In the genomic region with DNA sequence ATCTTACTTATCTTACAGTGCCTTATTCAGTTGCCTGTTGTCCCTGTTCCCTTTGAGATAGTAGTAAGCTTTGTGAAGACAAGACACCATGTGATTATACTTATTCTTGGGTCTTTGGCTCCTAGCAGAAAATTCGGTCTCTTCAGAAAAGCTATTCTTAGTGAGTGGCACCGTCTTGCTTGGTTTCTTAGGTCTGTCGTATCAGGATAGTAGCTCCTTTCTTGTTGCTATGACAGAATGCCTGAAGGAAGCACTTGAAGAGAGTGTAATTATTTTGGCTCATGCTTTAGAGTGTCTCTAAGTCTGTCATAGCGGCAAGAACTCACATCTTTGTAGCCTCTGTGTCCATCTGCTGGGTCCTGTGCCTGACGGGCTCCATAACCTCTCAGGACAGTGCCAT, we compare ENCODE assay signal across 28 mouse cellular contexts. TPM values are rescaled to one million over a fixed set of nuclear protein-coding genes. Genes with fewer than 3 reads are reported as not detected.
DNase-seq lines count a peak whose midpoint lies in the region; ATAC-seq and TF ChIP-seq lines count a peak whose summit lies in the region.
"Had no signal": no experiment of that assay in that cellular context is flagged by ENCODE, and none has a peak within 500 bp of the region (broad histone marks: within the 10 kb centered on the region; RNA-seq: fewer than 3 reads in every experiment).

No protein-coding gene starts in this region.

- no peak for TF ChIP-seq CTCF in kidney, adult 2 months (conservative IDR thresholded peaks at IDR 0.05; ENCODE audit: insufficient read depth, insufficient read length, low read depth, low read length)

- no peaks in the 10 kb centered on the region for H3K9me3 ChIP-seq in embryonic facial prominence, embryonic 13.5 days
- H3K9me3 ChIP-seq in embryonic facial prominence, embryonic 10.5 days = no peaks in the 10 kb centered on the region
- H3K9me3 ChIP-seq in kidney, embryonic 16.5 days (ENCODE audit: low read length) = no peaks in the 10 kb centered on the region
- no peaks in the 10 kb centered on the region for H3K9me3 ChIP-seq in embryonic facial prominence, embryonic 15.5 days (replicated peaks)
- H3K9me3 ChIP-seq: forebrain, embryonic 10.5 days; heart, embryonic 12.5 days; heart, embryonic 15.5 days; hindbrain, embryonic 10.5 days; hindbrain, embryonic 13.5 days; intestine, embryonic 15.5 days had no signal

- peak overlapping the region; percentile 58 for H3K27ac ChIP-seq in embryonic facial prominence, embryonic 13.5 days
- no peak overlapping the region for H3K27ac ChIP-seq in embryonic facial prominence, embryonic 10.5 days (replicated peaks)
- H3K27ac ChIP-seq in kidney, adult 2 months (ENCODE audit: insufficient read depth, low read depth, low read length) = peak overlapping the region; percentile 52; the same call in 1 of the 2 replicates
- no peak overlapping the region for H3K27ac ChIP-seq in kidney, embryonic 16.5 days (ENCODE audit: low read length)
- H3K27ac ChIP-seq in embryonic facial prominence, embryonic 15.5 days (replicated peaks) = peak overlapping the region; percentile 65
- H3K27ac ChIP-seq: forebrain, embryonic 10.5 days; gastrocnemius, adult 2 months; heart, embryonic 15.5 days; hindbrain, embryonic 10.5 days; hindbrain, embryonic 13.5 days; intestine, embryonic 15.5 days had no signal

- WGBS in embryonic facial prominence, embryonic 13.5 days = 78% methylated on average over 5 of the region's 5 CpGs
- whole genome bisulfite sequencing in embryonic facial prominence, embryonic 10.5 days = 89% methylated on average over 5 of the region's 5 CpGs
- WGBS in kidney, adult 2 months = 84% methylated on average over 5 of the region's 5 CpGs
- WGBS in kidney, embryonic 16.5 days = 91% methylated on average over 5 of the region's 5 CpGs
- 69% methylated on average over 5 of the region's 5 CpGs for WGBS in embryonic facial prominence, embryonic 15.5 days

- no peak for DNase-seq in embryonic facial prominence, embryonic 10.5 days (ENCODE audit: low spot score)
- DNase-seq in kidney, adult 2 months = no peak
- DNase-seq in adrenal gland, postnatal 14 days = no peak
- DNase-seq: adrenal gland, adult 8-10 months; adrenal gland, postnatal 36 days; cerebellum, adult 11 months; cerebellum, adult 2 months; cerebellum, adult 9-11 months; cerebellum, postnatal 25 days; gastrocnemius, adult 2 months; gastrocnemius, postnatal 14 days; heart, adult 11 months; heart, postnatal 10 days; heart, postnatal 36 days; kidney, adult 11 months had no signal

- no peak for TF ChIP-seq POLR2A in kidney, adult 2 months (IDR thresholded peaks at IDR 0.05; ENCODE audit: low read depth, low read length)

- no peak for ATAC-seq in embryonic facial prominence, embryonic 13.5 days (ENCODE audit: insufficient number of reproducible peaks, insufficient read depth, low FRiP score, low TSS enrichment, low read depth)
- ATAC-seq in kidney, embryonic 16.5 days (ENCODE audit: low FRiP score, low TSS enrichment) = no peak
- no peak for ATAC-seq in embryonic facial prominence, embryonic 15.5 days (ENCODE audit: insufficient number of reproducible peaks, low FRiP score, low TSS enrichment, low read depth)
- ATAC-seq: activated CD4-positive, CD25-positive, alpha-beta regulatory T cell, adult 4 months; forebrain, embryonic 14.5 days; hindbrain, embryonic 16.5 days; intestine, embryonic 15.5 days had no signal

- no peak overlapping the region for H3K4me3 ChIP-seq in embryonic facial prominence, embryonic 13.5 days
- no peak overlapping the region for H3K4me3 ChIP-seq in embryonic facial prominence, embryonic 10.5 days
- no peak overlapping the region for H3K4me3 ChIP-seq in kidney, adult 2 months (ENCODE audit: insufficient read depth, low read depth, low read length)
- no peak overlapping the region for H3K4me3 ChIP-seq in kidney, embryonic 16.5 days (ENCODE audit: low read length)
- no peak overlapping the region for H3K4me3 ChIP-seq in embryonic facial prominence, embryonic 15.5 days (replicated peaks)
- H3K4me3 ChIP-seq: erythroblast, embryonic 14.5 days; forebrain, embryonic 10.5 days; gastrocnemius, adult 2 months; heart, embryonic 12.5 days; heart, embryonic 15.5 days; hindbrain, embryonic 10.5 days; hindbrain, embryonic 13.5 days; intestine, embryonic 15.5 days had no signal

- no peak overlapping the region for H3K9ac ChIP-seq in embryonic facial prominence, embryonic 13.5 days
- H3K9ac ChIP-seq in kidney, embryonic 16.5 days (replicated peaks; ENCODE audit: low read length) = no peak overlapping the region
- H3K9ac ChIP-seq in embryonic facial prominence, embryonic 15.5 days = no peak overlapping the region
- H3K9ac ChIP-seq: heart, embryonic 12.5 days; heart, embryonic 15.5 days; hindbrain, embryonic 13.5 days; intestine, embryonic 15.5 days had no signal

- H3K4me1 ChIP-seq in embryonic facial prominence, embryonic 13.5 days = peaks cover 30% of the 10 kb centered on the region
- H3K4me1 ChIP-seq in embryonic facial prominence, embryonic 10.5 days = 0 out of 2 replicates have a peak, but pooled peaks cover 2% of the 10 kb centered on the region
- H3K4me1 ChIP-seq in kidney, adult 2 months (ENCODE audit: control insufficient read depth, insufficient read depth, low read length) = peaks cover 3% of the 10 kb centered on the region
- no peaks in the 10 kb centered on the region for H3K4me1 ChIP-seq in kidney, embryonic 16.5 days (ENCODE audit: insufficient read depth, low read length)
- peaks cover 26% of the 10 kb centered on the region for H3K4me1 ChIP-seq in embryonic facial prominence, embryonic 15.5 days
- H3K4me1 ChIP-seq: heart, embryonic 12.5 days; heart, embryonic 15.5 days; hindbrain, embryonic 10.5 days; intestine, embryonic 15.5 days had no signal

- no peak overlapping the region for H3K4me2 ChIP-seq in embryonic facial prominence, embryonic 13.5 days
- H3K4me2 ChIP-seq in kidney, embryonic 16.5 days (replicated peaks; ENCODE audit: low read depth, low read length) = no peak overlapping the region
- no peak overlapping the region for H3K4me2 ChIP-seq in embryonic facial prominence, embryonic 15.5 days (replicated peaks)
- H3K4me2 ChIP-seq: heart, embryonic 12.5 days; heart, embryonic 15.5 days; hindbrain, embryonic 13.5 days; intestine, embryonic 15.5 days had no signal

- H3K36me3 ChIP-seq in embryonic facial prominence, embryonic 13.5 days = 0 out of 2 replicates have a peak, but pooled peaks cover 7% of the 10 kb centered on the region
- no peaks in the 10 kb centered on the region; the same call in 1 of the 2 replicates for H3K36me3 ChIP-seq in embryonic facial prominence, embryonic 10.5 days (replicated peaks)
- no peaks in the 10 kb centered on the region for H3K36me3 ChIP-seq in kidney, adult 2 months (ENCODE audit: control insufficient read depth, insufficient read depth, low read length)
- no peaks in the 10 kb centered on the region for H3K36me3 ChIP-seq in kidney, embryonic 16.5 days (ENCODE audit: insufficient read depth, low read length)
- H3K36me3 ChIP-seq in embryonic facial prominence, embryonic 15.5 days = no peaks in the 10 kb centered on the region
- H3K36me3 ChIP-seq: forebrain, embryonic 10.5 days; heart, embryonic 12.5 days; heart, embryonic 15.5 days; intestine, embryonic 15.5 days had no signal

- no peaks in the 10 kb centered on the region for H3K27me3 ChIP-seq in embryonic facial prominence, embryonic 13.5 days
- no peaks in the 10 kb centered on the region for H3K27me3 ChIP-seq in embryonic facial prominence, embryonic 10.5 days (replicated peaks; ENCODE audit: low read depth, poor library complexity, severe bottlenecking)
- H3K27me3 ChIP-seq in kidney, adult 2 months (replicated peaks; ENCODE audit: control insufficient read depth, insufficient read depth, low read length) = no peaks in the 10 kb centered on the region
- no peaks in the 10 kb centered on the region for H3K27me3 ChIP-seq in kidney, embryonic 16.5 days (ENCODE audit: insufficient read depth, low read length)
- H3K27me3 ChIP-seq in embryonic facial prominence, embryonic 15.5 days = no peaks in the 10 kb centered on the region
- H3K27me3 ChIP-seq: heart, embryonic 12.5 days; heart, embryonic 15.5 days; hindbrain, embryonic 13.5 days; intestine, embryonic 15.5 days had no signal

RNA-seq across cellular contexts. Expression of a gene that starts 57.3 kb away (rescaled TPM):
- polyA plus RNA-seq in embryonic facial prominence, embryonic 13.5 days (2015; fragmentation: Nextera tagmentation; extraction: Ambion mirVana) = 18.1 and 19.2 TPM in 2 replicates
- polyA plus RNA-seq in embryonic facial prominence, embryonic 10.5 days (2016; fragmentation: Nextera tagmentation; extraction: Ambion mirVana) = 10.7 and 12.1 TPM in 2 replicates
- 64.8 and 75.4 TPM in 2 replicates for polyA plus RNA-seq in kidney, adult 2 months (2012; rRNA removed)
- 15.7 and 23.2 TPM in 2 replicates for polyA plus RNA-seq in kidney, embryonic 16.5 days (2015; fragmentation: Nextera tagmentation; extraction: Ambion mirVana)
- polyA plus RNA-seq in embryonic facial prominence, embryonic 15.5 days (2015; fragmentation: Nextera tagmentation; extraction: Ambion mirVana) = 14.2 and 15.1 TPM in 2 replicates
- 17.2 and 21.9 TPM in 2 replicates for total RNA-seq in adrenal gland, postnatal 14 days (2021)

Comparison
In these comparisons a context has a peak if more than half of its experiments do, and no peak if none do; other contexts are left out.
1. H3K27ac ChIP-seq: peak in embryonic facial prominence, embryonic 13.5 days (single experiment), kidney, adult 2 months (single experiment) and embryonic facial prominence, embryonic 15.5 days (single experiment); none in embryonic facial prominence, embryonic 10.5 days (single experiment) and kidney, embryonic 16.5 days (single experiment).